Mouse (Mus musculus) R1 (cell line): ENCODE data around the gene Pde6g.
"Not testable (repeated sequence)": the region's sequence is repeated elsewhere in the genome, so short reads cannot be mapped to it uniquely, and the experiment has no call there.

Experiments
- DNase-seq: peaks from one replicate; pipeline ENCODE4 v3.0.0-alpha.2; 2018; ENCODE audit warnings: low read depth, low spot score

The Pde6g gene

GRCm38 (mm10) chr11:120422651-120423568 lies 30.4 kb downstream of the Pde6g start:
- no peak for DNase-seq

- DNase-seq, result no peak
Observed at GRCm38 (mm10) chr11:120418592-120418991, 34.7 kb downstream of the Pde6g start.

- no peak for DNase-seq
Observed at GRCm38 (mm10) chr11:120417852-120418251, 35.4 kb downstream of the Pde6g start.

GRCm38 (mm10) chr11:120413621-120414020 lies 39.7 kb downstream of the Pde6g start:
- not testable (repeated sequence) for DNase-seq

- no peak for DNase-seq
Observed at GRCm38 (mm10) chr11:120406445-120406844, 46.9 kb downstream of the Pde6g start.

- no peak for DNase-seq
Observed at GRCm38 (mm10) chr11:120405867-120406266, 47.4 kb downstream of the Pde6g start.

GRCm38 (mm10) chr11:120404814-120405213 lies 48.5 kb downstream of the Pde6g start:
- no peak for DNase-seq

GRCm38 (mm10) chr11:120399319-120399718 lies 54.0 kb downstream of the Pde6g start:
- no peak for DNase-seq
